In the genomic region with DNA sequence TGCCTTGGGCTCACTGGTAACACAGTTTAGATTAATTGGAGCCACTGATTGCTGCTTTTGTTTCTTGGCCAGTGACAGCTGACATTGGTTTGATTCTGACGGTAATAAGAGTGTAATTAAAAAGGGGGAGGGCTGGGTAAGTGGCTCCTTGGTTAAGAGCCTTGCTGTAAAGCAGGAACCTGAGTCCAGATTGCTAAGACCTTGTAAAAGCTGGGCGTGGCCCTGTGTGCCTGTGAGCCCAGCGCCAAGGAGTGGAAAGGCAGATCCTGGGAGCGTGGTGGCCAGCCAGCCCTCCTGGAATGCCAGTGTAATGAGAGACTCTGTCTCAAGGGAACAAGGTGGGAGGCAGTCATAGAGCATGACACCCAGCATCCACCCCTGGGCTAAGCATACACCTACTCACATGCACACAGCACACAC, we compare ENCODE assay signal across 15 mouse cellular contexts. TPM values are rescaled to one million over a fixed set of nuclear protein-coding genes. Genes with fewer than 3 reads are reported as not detected.
DNase-seq lines count a peak whose midpoint lies in the region; ATAC-seq and TF ChIP-seq lines count a peak whose summit lies in the region.
"Had no signal": no experiment of that assay in that cellular context is flagged by ENCODE, and none has a peak within 500 bp of the region (broad histone marks: within the 10 kb centered on the region; RNA-seq: fewer than 3 reads in every experiment).

No protein-coding gene starts in this region.

- no peak for TF ChIP-seq CTCF in brain, embryonic 14.5 days (IDR thresholded peaks at IDR 0.05; ENCODE audit: borderline replicate concordance, extremely low read depth, insufficient read depth, insufficient read length)

- no peak for TF ChIP-seq POLR2A in brain, embryonic 14.5 days (IDR thresholded peaks at IDR 0.05; ENCODE audit: borderline replicate concordance, extremely low read depth, insufficient read depth, insufficient read length, poor library complexity, severe bottlenecking)

- no peak for DNase-seq in kidney, adult 11 months
- DNase-seq in ES-CJ7 (ENCODE audit: low read depth, low spot score) = peak; percentile 13
- peak; percentile 72 for DNase-seq in brain, embryonic 14.5 days (ENCODE audit: low read depth)
- DNase-seq in intestine, embryonic 14.5 days (ENCODE audit: low spot score) = no peak
- no peak for DNase-seq in adrenal gland, postnatal 25 days
- no peak for DNase-seq in lung, postnatal 14 days
- DNase-seq in right cerebral cortex, postnatal 4 days = no peak
- DNase-seq: adrenal gland, postnatal 10 days; cerebellum, adult 9-11 months; kidney, postnatal 4 days; liver; lung, adult 2 months; thymus, postnatal 4 days had no signal

- WGBS in kidney, embryonic 14.5 days = 45% methylated on average over 4 of the region's 4 CpGs
- 65% methylated on average over 4 of the region's 4 CpGs for WGBS in intestine, embryonic 14.5 days

- no peaks in the 10 kb centered on the region for H3K9me3 ChIP-seq in kidney, embryonic 14.5 days (ENCODE audit: control insufficient read depth, low read length)
- H3K9me3 ChIP-seq in intestine, embryonic 14.5 days (ENCODE audit: control insufficient read depth, low read length) = no peaks in the 10 kb centered on the region

- ATAC-seq in kidney, embryonic 14.5 days (ENCODE audit: low FRiP score, low TSS enrichment) = peak; percentile 41; the same call in 1 of the 2 replicates
- 0 out of 2 replicates have a peak, but pooled peaks have one; percentile 62 for ATAC-seq in intestine, embryonic 14.5 days (replicated peaks; ENCODE audit: low FRiP score, low TSS enrichment, low read depth)
- ATAC-seq: CD4-positive, CD25-positive, alpha-beta regulatory T cell, adult 4 months had no signal

- H3K9ac ChIP-seq in kidney, embryonic 14.5 days (ENCODE audit: low read depth, low read length) = no peak overlapping the region
- no peak overlapping the region for H3K9ac ChIP-seq in intestine, embryonic 14.5 days (ENCODE audit: low read length)

- H3K36me3 ChIP-seq in kidney, embryonic 14.5 days (ENCODE audit: control insufficient read depth, insufficient read depth, low read length) = peaks cover 39% of the 10 kb centered on the region
- peaks cover 58% of the 10 kb centered on the region for H3K36me3 ChIP-seq in intestine, embryonic 14.5 days (ENCODE audit: control insufficient read depth, insufficient read depth, low read length)

- no peak overlapping the region for H3K4me3 ChIP-seq in kidney, embryonic 14.5 days (ENCODE audit: low read length)
- no peak overlapping the region for H3K4me3 ChIP-seq in intestine, embryonic 14.5 days (ENCODE audit: low read depth, low read length)

- H3K27ac ChIP-seq in kidney, embryonic 14.5 days (ENCODE audit: low read depth, low read length) = no peak overlapping the region
- H3K27ac ChIP-seq in intestine, embryonic 14.5 days (ENCODE audit: low read depth) = no peak overlapping the region

- no peaks in the 10 kb centered on the region for H3K4me1 ChIP-seq in kidney, embryonic 14.5 days (ENCODE audit: control insufficient read depth, insufficient read depth, low read length)
- no peaks in the 10 kb centered on the region for H3K4me1 ChIP-seq in intestine, embryonic 14.5 days (replicated peaks; ENCODE audit: control insufficient read depth, insufficient read depth, low read length)

- H3K4me2 ChIP-seq in kidney, embryonic 14.5 days (replicated peaks; ENCODE audit: low read depth, low read length) = no peak overlapping the region
- no peak overlapping the region for H3K4me2 ChIP-seq in intestine, embryonic 14.5 days (ENCODE audit: low read length)

- H3K27me3 ChIP-seq in kidney, embryonic 14.5 days (ENCODE audit: control insufficient read depth, insufficient read depth, low read length) = no peaks in the 10 kb centered on the region
- no peaks in the 10 kb centered on the region for H3K27me3 ChIP-seq in intestine, embryonic 14.5 days (replicated peaks; ENCODE audit: control insufficient read depth, insufficient read depth, low read length)

RNA-seq across cellular contexts. Expression of a gene that starts 38.4 kb away (rescaled TPM):
- 70.3 and 96.0 TPM in 2 replicates for polyA plus RNA-seq in kidney, embryonic 14.5 days (2014; fragmentation: Nextera tagmentation; extraction: Ambion mirVana)
- polyA plus RNA-seq in brain, embryonic 14.5 days (2012; rRNA removed) = 95.7 and 98.5 TPM in 2 replicates
- polyA plus RNA-seq in intestine, embryonic 14.5 days (2014; fragmentation: Nextera tagmentation; extraction: Ambion mirVana) = 133 and 146 TPM in 2 replicates
- total RNA-seq in adrenal gland, postnatal 25 days (2021) = 59.4 and 74.9 TPM in 2 replicates

Comparison
In these comparisons a context has a peak if more than half of its experiments do, and no peak if none do; other contexts are left out.
1. DNase-seq: peak in ES-CJ7 (single experiment) and brain, embryonic 14.5 days (single experiment); none in kidney, adult 11 months (single experiment), intestine, embryonic 14.5 days (single experiment), adrenal gland, postnatal 25 days (single experiment), lung, postnatal 14 days (single experiment) and right cerebral cortex, postnatal 4 days (single experiment).